Mouse (Mus musculus): ENCODE data around the gene Apol7a.

The Apol7a gene

GRCm38 (mm10) chr15:77376920-77377319 lies 22.0 kb downstream of the Apol7a start:
- peak; percentile 72 to 92 for DNase-seq (ENCODE audit: inconsistent age in 2 of 2, low spot score in 1 of 2)

- no peak for DNase-seq (ENCODE audit: inconsistent age in 2 of 2, low spot score in 1 of 2)
Measured at GRCm38 (mm10) chr15:77370588-77370987, 28.3 kb downstream of the Apol7a start.

- no peak for DNase-seq (ENCODE audit: inconsistent age in 2 of 2, low spot score in 1 of 2)
Measured at GRCm38 (mm10) chr15:77369981-77370380, 28.9 kb downstream of the Apol7a start.

GRCm38 (mm10) chr15:77368818-77369320 lies 30.0 kb downstream of the Apol7a start:
- DNase-seq (ENCODE audit: inconsistent age in 2 of 2, low spot score in 1 of 2), result peak in 1 of 2 experiments; percentile 59

- peak; percentile 94 to 98 for DNase-seq (ENCODE audit: inconsistent age in 2 of 2, low spot score in 1 of 2)
Measured at GRCm38 (mm10) chr15:77368148-77368547, 30.8 kb downstream of the Apol7a start.

- peak in 1 of 2 experiments; percentile 56 for DNase-seq (ENCODE audit: inconsistent age in 2 of 2, low spot score in 1 of 2)
Measured at GRCm38 (mm10) chr15:77367504-77367903, 31.4 kb downstream of the Apol7a start.

- DNase-seq (ENCODE audit: inconsistent age in 2 of 2, low spot score in 1 of 2), result peak; percentile 86 to 93
Measured at GRCm38 (mm10) chr15:77366706-77367484, 32.0 kb downstream of the Apol7a start.

- peak in 1 of 2 experiments; percentile 71 for DNase-seq (ENCODE audit: inconsistent age in 2 of 2, low spot score in 1 of 2)
Measured at GRCm38 (mm10) chr15:77365700-77366570, 33.0 kb downstream of the Apol7a start.

- peak in 1 of 2 experiments; percentile 79 for DNase-seq (ENCODE audit: inconsistent age in 2 of 2, low spot score in 1 of 2)
Measured at GRCm38 (mm10) chr15:77364026-77364425, 34.9 kb downstream of the Apol7a start.

- no peak for DNase-seq (ENCODE audit: inconsistent age in 2 of 2, low spot score in 1 of 2)
Measured at GRCm38 (mm10) chr15:77363578-77363977, 35.3 kb downstream of the Apol7a start.

- no peak for DNase-seq (ENCODE audit: inconsistent age in 2 of 2, low spot score in 1 of 2)
Measured at GRCm38 (mm10) chr15:77362952-77363351, 36.0 kb downstream of the Apol7a start.

- DNase-seq (ENCODE audit: inconsistent age in 2 of 2, low spot score in 1 of 2), result no peak
Measured at GRCm38 (mm10) chr15:77359905-77360304, 39.0 kb downstream of the Apol7a start.

GRCm38 (mm10) chr15:77359486-77359885 lies 39.4 kb downstream of the Apol7a start:
- DNase-seq (ENCODE audit: inconsistent age in 2 of 2, low spot score in 1 of 2), result peak; percentile 48 to 73

- DNase-seq (ENCODE audit: inconsistent age in 2 of 2, low spot score in 1 of 2), result no peak
Measured at GRCm38 (mm10) chr15:77359084-77359483, 39.8 kb downstream of the Apol7a start.

GRCm38 (mm10) chr15:77358320-77359040 lies 40.4 kb downstream of the Apol7a start:
- peak; percentile 87 to 96 for DNase-seq (ENCODE audit: inconsistent age in 2 of 2, low spot score in 1 of 2)

- DNase-seq (ENCODE audit: inconsistent age in 2 of 2, low spot score in 1 of 2), result no peak
Measured at GRCm38 (mm10) chr15:77356248-77356810, 42.6 kb downstream of the Apol7a start.

- peak in 1 of 2 experiments; percentile 67 for DNase-seq (ENCODE audit: inconsistent age in 2 of 2, low spot score in 1 of 2)
Measured at GRCm38 (mm10) chr15:77354848-77355551, 43.9 kb downstream of the Apol7a start.

- DNase-seq (ENCODE audit: inconsistent age in 2 of 2, low spot score in 1 of 2), result no peak
Measured at GRCm38 (mm10) chr15:77354496-77354847, 44.4 kb downstream of the Apol7a start.

GRCm38 (mm10) chr15:77353764-77354163 lies 45.1 kb downstream of the Apol7a start:
- DNase-seq (ENCODE audit: inconsistent age in 2 of 2, low spot score in 1 of 2), result no peak

GRCm38 (mm10) chr15:77352863-77353262 lies 46.0 kb downstream of the Apol7a start:
- DNase-seq (ENCODE audit: inconsistent age in 2 of 2, low spot score in 1 of 2), result no peak
